Mouse (Mus musculus) forelimb bud, embryonic 11.5 days (tissue): ENCODE data around the gene Hmmr.
"Not testable (repeated sequence)": the region's sequence is repeated elsewhere in the genome, so short reads cannot be mapped to it uniquely, and the experiment has no call there.

Source experiments
- DNase-seq: peaks from one replicate; pipeline ENCODE4 v3.0.0-alpha.2; 2012; ENCODE audit warnings: low read depth, low spot score

The Hmmr gene

DNA sequence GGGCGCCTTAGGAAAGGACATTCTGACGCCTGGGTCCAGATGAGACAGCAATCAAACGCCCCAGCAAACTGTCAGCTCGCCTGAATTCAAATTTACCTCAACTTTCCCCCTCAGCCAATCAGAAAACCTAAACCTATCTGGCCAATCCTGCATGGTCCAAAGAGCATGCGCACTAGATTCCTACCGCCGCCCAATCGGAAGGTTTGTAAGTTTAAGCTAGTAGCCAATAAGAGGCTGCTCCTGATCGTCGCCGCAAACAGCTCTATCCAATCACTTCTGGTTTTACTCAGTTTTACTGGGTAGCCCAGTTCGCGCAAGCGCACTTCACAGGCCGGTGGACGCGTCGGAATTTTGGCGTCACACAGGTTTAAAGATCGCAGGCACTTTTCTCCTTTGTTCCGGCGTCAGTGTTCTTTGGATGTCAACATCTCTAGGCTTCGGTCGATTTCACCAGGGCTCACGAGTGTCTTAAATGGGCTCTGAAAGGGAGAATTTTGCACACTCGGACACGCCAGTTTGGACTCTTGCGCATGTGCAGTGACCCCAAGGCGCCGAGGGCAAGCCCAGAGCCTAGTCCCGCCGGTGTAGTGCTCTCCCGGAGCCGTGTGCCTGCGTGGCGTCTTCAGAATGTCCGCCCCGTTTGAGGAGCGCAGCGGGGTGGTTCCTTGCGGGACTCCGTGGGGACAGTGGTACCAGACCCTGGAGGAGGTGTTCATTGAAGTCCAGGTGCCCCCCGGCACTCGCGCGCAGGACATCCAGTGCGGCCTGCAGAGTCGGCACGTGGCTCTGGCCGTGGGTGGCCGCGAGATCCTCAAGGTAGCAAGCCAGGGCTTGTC, at the start of gene Hmmr, which contains the start of gene Nudcd2:
TSS of gene Hmmr (minus strand) at position 84 of the 836 bp plus-strand sequence.
TSS of gene Nudcd2 (plus strand) at position 329 of the 836 bp plus-strand sequence.
- peak; percentile 98 for DNase-seq

DNA sequence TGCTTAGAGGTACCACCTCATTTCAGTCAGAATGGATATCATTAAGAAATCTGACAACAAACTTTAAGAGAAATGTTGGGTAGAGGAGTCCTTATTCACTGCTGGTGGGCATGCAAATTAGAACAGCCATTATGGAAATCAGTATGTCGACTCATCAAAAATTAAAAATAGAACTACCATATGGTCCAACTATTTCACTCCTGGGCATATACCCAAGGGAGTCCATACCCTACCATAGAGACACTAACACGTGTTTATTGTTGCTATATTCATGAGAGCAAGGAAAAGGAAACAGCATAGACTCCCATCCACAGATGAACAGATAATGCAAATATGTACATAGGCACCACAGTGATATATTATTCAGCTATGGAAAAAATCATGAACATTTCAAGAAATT, 48.6 kb upstream of the Hmmr start:
- no peak for DNase-seq

DNA sequence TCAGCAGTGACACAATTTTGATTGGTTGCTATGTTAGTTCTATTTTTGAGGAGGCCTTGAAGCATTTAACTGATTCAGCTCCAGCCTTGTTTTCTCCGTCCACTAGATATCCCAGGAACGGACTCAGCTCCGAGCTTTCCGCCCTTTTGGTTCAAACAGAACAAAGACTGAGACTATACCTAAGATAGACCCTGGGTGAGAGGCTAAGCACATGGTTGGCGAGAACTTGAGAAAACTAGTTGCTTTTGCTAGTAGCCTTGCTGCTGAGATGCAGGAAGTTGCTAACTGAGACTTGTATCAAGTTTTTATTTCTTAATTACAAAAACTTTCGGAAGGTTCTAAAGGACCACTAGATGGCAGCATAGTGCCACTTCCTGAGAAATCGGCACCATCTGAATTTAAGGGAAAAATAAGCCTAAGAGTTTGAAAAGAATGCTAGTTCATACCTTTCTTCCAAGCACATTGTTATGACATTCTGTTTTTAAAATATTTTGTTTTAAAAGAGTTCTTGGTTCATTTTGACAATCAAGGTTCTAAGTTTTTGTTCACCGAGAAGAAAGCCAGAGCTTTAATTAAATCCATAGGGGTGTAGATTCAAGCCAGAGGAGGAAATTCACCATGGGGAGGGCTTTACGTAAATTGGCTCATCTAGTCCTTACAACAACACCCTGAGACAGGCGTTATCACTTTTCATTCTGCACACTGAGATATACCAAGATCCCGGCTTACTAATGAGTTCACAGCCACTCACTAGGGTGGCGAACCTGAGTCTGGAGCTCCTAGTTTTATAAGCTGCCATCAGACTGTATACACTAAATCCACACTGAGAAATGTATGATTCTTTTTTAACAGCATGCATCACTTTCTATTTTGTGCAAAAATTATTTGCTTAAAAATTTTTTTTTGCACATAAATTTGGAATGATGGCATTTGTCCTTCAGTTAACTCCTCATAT, 42.4 kb upstream of the Hmmr start:
- DNase-seq = peak; percentile 62

DNA sequence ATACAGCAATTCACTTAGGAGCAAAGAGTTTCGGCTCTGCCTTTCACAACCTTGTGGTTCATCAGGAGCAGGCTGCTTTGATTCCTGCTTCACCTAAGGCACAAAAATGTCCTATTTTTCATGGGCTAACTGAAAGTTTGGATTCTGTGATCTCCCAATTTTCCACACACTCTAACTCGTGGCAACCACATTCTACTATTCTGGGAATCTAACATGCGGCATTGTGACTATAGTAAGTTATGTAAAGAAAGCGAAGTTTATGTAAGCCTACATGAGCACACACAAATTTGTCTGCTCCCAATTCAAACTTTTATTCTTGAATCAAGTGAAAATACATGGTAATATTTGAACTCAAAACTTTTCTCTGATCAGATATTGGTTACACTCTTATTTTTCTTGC, 31.5 kb upstream of the Hmmr start:
- no peak for DNase-seq

DNA sequence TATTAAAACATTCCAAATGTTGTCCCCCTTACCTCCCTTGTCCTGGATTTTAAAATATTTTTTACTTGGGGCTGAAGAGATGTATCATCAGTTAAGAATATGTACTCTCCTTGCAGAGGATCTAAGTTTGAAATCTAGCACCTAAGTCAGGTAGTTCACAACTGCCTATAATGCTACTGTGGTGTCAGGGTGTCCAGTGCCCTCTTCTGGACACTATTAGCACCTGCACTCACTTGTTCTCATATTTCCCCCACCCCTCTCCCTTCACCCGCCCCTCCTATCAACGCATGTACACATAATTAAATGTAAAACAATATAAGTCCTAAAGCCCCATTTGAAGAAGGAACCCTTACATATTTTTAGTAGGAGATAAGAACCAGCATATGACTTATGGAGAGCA, 30.2 kb upstream of the Hmmr start:
- DNase-seq = peak; percentile 20

DNA sequence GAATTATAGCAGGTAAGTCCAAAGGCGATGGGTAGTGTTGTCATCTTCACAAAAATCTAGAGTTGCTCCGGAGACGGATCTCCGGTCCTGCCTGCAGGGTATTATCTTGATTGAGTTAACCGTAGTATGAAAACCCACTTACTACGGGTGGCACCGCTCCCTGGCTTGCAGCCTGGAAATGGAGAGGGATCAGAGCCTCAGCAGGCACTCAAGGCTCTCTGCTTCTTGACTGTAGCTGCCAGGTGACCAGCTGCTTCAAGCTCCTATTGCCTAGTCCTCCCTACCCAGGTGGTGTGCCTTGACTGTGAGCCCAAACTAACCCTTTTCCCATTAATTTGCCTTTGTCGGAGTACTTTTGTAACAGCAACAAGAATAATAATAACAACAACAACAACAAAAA, 26.7 kb upstream of the Hmmr start:
- no peak for DNase-seq

DNA sequence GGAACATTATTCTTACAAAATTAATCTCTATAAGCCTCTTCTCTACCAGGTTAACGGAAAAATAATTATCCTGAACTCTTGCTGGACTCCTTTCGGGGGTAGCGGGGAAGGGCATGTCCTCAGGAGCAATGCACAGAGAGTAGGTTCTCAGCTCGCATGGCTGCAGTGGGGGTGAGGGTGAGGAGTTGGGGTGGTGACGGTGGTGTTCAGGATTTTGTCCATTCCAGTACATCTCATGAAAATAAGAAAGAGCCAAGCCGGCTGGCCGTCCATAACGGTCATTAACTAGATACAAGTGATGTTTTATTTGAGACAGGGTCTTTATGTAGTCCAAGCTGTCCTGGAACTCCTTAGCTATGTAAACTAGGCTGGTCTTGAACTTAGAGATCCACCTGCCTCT, 22.7 kb upstream of the Hmmr start:
- DNase-seq = no peak

DNA sequence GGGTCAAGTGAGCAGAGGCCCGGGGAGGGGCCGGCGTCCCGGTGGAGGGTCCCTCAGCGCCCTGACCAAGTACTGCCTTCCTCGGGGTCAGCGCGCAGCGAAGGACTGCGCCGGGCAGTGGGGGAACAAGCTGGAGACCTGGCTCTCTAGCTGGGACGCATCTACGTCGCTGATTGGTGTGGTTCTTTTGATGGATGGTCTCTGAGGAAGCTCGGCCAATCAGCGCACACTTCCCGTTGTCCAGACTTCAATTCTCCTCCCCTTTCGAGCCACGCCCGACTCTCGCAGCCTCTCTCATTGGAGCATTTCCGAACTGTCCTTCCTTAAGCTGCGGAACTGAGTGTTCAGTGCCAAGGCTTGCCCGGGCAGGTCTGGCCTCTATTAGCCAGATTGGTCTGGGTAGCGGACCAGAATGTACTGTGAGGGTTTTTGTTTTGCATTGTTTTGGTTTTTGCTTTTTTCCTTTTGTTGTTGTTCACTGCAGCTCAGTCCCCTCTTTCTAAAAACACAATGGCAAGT, 21.9 kb upstream of the Hmmr start, which contains the start of gene Ccng1:
TSS of gene Ccng1 (minus strand) at position 203 of the 519 bp plus-strand sequence.
- peak; percentile 95 for DNase-seq

DNA sequence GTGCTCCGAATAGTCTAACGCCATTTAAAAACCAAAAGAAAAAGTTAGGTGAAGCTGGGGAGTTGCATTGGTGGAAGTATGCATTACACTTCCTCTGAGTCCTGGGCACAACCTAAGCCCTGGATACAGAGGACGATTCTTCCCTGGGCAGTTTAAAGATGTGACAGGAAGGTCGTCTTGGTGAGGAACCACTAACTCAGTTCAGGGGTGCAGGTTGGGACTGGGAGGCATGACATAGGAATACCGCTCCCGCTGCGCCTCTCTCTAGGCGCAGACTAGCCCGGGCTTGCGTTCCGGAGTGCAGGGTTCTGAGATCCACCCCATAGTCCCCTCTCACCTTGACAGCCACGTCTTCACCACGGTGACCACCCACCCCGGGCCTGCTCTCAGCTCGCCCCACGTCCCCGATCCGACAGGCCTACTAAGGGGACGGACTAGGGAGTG, 21.5 kb upstream of the Hmmr start:
- DNase-seq = peak; percentile 20

DNA sequence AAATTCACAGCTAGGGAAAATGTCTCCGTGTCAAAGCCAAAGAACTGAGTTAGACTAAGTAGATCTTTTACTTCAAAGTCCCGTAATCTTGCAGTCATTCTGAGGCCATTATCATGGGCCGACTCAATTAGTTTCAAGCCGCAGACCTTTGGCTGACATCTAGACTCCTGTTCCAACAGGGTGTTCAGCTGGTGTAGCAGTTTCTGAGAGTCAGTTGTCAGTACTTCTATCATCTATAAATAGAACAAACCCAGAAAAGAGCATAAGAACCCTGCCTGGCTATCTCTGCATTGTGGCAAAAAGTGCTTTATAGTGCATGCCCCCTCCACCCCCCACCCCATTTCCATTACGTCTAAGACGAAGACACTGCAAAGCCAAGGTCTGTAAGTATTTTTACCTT, 20.6 kb upstream of the Hmmr start:
- no peak for DNase-seq

DNA sequence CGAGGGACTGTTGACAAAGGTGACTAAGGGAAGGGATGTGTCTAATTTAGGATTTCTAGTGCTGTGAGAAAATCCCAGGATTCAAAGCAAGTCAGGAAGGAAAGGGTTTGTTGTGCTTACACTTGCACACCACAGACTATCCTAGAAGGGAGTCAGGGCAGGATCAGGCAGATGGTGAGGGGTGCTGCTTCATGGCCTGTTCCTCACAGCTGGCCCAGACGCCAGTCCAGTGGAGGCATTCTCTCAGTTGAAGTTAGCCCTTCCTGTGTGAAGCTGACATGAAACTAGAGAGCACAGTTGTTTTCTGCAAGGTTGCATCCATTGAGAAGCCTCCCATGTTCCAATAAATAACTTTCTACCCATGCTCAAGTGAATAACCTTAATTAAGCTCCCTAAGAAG, 14.5 kb upstream of the Hmmr start:
- DNase-seq = no peak

DNA sequence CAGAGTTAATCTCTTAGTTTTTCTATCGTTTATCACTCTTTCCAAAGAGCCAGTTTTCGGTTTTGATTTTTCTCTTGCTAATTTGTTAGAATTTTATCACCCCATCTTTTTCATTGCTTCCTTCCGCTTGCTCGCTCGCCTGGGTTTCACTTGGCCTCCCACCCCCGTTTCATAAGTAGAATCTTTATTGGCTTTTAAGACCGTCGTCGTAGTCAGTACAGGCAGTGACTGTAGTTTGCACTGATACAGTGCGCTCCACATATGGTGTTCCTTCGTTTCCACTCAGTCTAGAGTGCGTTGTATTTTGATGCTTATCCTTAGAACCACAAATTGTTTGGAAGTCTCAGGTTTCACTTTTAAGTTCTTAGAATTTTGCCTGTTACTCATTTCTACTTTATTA, 13.1 kb upstream of the Hmmr start:
- no peak for DNase-seq

DNA sequence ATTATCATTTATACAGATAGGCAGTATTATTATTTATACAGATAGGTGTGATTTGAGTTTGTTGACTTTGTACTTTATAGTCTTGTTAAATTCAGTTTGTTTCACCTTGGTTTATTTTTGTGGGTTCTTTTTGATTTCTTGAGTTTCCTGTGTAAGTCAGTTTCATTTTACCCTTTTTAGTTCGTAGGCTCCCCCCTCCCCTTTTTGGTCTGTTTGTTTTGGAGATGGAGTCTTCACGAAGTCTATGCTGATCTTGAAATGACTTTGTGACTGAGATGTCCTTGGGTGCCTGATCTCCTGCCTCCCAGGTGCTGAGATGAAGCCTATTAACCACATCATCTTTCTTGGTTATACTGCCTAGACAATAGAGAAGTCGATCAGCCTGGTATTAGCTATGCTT, 11.1 kb upstream of the Hmmr start:
- DNase-seq = no peak

DNA sequence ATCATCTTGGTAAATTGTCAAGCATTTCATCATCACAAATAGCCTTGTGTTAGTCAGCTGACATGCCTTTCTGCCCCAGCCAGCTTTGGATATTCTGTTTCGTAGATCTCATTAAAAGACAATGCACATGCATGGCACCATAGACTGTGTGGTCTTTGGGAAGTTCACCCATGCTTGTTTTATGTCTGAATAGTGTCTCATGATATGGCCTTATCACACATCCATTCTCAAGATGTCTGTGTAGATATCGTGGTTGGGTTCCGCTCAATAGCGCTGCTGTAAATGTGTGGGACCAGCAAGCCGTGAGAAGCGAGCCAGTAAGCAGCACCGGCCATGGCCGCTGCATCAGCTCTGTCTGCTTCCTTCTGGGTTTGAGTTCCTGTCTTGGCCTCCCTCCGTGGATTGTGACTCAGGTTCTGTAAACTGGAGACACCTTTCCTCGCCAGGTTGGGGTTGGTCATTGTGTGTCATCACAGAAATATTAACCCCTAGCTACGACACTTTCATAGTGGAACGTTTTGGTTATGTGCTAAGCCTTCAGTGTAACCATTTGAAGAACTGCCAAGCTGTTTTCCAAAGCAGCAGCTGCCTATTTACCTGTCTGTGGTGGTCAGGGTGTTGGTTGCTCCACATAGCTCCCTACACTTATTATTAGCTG, 8.5 kb upstream of the Hmmr start:
- no peak for DNase-seq

DNA sequence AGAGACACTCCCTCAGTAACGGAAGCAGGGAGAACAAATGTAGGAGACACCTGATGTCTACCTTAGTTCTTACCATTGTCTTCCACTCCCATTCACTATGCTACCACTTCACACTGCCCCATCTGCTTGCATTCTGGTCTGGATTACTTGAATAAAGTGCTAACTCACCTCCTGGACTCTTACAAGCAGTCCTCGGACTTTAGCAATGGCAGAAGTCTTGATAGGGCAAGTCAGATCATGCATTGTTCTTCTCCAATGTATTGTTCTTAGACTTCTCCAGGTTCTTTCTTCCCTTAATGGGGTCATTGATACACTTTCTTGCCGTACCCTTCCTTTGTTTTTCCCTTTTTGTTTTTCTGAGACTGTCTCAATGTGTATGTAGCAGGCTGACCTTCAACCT, 4.1 kb upstream of the Hmmr start:
- no peak for DNase-seq

DNA sequence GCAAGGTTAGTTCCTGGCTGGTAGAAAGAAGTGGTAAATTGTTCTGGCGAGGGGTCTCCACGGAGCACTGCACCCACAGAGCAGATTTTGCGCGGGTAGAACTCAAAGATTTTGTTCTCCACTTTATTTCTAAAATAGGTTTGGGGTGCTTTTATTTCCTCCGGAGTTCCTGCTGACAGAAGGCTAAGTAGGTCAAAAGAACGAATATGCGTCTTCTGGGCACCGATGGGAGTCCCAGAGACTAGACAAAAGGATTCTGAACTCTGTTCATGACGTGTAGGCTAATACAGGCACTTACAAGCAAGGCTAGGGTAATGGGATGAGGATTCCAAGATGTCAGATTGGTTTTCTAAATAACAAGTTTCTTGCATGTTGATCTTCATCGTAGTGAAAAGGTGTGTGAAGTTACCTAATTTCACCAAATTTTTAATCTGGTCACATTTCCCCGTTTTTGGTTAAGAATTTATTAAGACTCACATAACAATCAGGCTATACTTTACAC, 1.1 kb upstream of the Hmmr start:
- peak; percentile 11 for DNase-seq

DNA sequence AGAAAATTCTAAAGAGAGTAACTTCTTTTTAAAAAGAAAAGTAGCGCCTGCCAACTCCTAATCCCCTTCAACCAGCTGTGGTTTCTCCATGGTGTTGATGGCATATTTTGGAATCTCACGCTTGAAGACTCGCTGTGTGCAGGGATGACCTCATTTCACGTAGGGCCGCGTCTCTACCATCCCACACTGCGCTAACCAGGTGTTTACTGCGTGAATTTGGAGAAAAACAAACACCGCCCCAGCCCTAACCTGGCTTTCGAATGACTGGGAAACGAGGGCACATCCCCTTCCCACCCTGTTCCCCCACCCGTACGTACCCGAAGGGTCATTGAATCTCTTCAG, 254 bp downstream of the Hmmr start:
- DNase-seq = no peak

DNA sequence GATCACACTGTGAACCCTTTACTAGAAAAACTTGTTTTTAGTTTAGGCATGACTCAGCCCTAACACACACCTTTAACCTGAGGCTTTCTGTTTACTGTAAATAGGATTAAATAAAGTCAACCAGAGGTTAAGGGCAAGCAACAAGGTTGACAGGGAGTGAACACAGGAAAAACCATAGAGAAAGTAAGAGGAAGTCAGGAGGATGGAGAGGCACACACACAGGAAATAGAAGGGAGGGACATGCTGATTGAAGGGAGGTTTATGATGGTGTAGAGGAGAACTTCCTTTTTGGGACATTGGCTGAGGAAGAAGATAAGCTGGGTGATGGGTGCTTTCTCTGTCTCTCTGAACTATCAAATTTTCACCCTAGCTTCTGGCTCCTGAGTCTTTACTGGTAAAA, 14.9 kb downstream of the Hmmr start:
- no peak for DNase-seq

DNA sequence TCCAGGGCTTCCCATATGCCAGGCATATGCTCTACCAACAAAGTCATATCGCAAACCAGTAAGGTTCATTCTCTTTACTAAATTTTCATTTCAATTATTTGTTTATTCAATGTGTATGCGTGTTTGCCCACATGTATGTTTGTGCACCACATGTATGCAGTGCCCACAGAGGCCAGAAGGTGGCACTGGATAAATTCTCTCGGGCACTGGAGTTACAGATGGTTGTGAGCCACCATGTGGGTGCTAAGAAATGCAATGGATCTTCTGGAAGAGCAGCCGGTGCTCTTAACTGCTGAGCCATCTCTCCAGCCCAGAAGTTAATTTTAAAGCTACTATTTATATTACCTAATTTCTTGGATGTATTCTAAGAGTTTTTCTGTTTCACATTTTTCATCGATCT, 17.7 kb downstream of the Hmmr start:
- no peak for DNase-seq

DNA sequence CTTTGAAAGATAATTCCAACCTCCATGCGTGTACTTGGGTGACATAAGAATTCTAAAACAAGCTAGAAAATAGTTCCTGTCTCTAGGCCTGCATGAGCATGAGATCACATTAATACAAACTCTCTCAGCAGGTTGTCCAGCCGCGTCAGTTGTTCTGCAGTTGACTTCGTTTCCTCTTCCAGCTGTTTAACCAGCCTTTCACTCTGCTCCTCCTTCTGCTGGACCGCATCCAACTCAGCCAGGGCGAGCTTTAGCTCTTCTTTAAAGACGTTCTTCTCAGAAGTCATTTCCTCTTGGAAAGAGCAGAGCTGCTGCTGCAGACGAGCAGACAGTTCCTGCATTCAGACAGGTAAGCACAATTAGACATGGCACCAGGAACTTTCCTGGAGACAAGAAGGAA, 19.4 kb downstream of the Hmmr start:
- DNase-seq = no peak

DNA sequence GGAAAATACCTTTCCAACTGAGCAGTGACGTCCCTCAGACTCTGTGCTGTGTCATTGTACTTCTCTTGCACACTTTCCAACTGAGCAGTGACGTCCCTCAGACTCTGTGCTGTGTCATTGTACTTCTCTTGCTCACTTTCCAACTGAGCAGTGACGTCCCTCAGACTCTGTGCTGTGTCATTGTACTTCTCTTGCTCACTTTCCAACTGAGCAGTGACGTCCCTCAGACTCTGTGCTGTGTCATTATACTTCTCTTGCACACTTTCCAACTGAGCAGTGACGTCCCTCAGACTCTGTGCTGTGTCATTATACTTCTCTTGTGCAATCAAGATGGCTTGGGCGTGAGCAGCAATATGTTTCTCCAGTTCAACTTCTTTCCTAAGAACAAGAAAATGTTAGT, 23.3 kb downstream of the Hmmr start:
- not testable (repeated sequence) for DNase-seq

DNA sequence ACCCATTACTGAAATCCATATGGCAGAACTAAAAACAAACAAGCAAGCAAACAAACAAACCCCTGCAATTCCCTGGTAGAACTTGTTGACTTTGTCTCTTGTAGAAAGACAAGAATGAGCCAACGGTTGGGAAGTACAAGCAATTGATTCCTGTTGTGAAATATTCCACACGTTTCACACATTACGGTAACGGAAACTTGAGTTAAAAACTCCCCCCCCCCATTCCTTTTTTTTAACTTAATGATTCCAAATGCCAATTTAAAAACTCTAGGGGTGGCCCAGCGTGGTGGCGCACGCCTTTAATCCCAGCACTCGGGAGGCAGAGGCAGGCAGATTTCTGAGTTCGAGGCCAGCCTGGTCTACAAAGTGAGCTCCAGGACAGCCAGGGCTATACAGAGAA, 38.1 kb downstream of the Hmmr start, which contains the start of gene Mat2b:
TSS of gene Mat2b (minus strand) at position 101 of the 400 bp plus-strand sequence.
- DNase-seq = no peak
